Mouse (Mus musculus) CD4-positive helper T cell, adult 2 months (primary cell): Measurements from ENCODE around the gene Nsun5.

Experiments used
- DNase-seq: peaks from one replicate; pipeline ENCODE4 v3.0.0-alpha.2; 2012; ENCODE audit warnings: low read depth, missing footprints, low spot score

Gene Nsun5

DNA sequence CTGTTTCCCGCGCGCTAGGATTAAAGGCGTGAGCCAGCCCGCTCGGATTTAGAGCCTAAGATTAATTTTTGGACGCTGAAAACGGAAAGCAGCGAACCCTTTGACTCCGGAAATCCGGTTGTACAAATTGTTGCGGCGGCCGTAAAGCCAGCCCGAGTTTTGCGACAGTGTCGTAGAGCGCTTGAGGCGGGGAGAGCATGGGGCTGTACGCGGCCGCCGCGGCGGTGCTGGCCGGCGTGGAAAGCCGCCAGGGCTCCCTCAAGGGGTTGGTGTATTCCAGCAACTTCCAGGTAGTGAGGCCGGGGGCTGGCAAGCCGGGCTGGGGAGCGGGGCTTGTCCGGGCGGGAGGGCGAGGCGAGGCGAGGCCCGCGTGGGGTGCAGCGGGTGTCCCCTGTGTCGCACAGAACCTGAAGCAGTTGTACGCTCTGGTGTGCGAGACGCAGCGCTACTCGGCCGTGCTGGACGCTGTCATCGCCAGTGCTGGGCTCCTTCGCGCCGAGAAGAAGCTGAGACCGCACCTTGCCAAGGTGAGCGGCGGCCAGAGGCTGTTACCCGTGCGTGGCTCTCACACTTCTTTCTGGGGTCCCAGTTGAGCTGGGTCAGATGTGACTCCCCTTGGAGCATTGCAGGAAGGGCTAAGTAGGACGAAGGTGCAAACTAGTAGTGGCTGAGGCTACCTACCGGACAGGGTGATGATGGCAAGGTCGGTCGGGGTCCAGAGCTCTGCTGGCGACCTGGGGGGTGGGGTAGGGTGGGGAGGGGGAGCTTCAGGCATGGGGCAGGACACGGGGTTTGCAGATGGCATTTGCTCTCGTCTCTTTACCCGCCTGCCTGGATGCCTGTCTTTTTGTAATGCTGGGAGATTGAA is at the start of gene Nsun5:
Gene Nsun5 (plus strand): TSS at position 167 of the 868 bp plus-strand sequence.
- peak; percentile 96 for DNase-seq

DNA sequence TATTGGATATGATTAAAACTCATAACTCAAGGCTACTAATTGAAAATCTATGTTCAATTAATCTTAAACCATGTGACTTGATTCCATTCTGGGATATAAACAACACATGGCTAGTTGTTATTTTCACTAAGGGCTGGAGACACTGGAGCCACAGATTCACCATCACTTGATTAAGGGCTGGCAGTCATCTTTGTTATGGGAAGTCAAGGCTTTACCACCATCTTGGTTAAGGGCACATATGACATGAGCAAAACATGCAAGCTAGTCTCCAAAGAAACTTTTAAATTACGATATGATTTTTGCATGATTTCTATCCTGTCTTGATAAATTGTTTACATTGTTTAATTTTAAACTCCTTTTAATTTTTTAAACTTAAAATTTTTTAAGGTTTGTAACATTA is 47.6 kb upstream of the Nsun5 start:
- no peak for DNase-seq

- no peak for DNase-seq
These were observed 43.6 kb upstream of the Nsun5 start for GRCm38 (mm10) chr5:135326121-135326659.

DNA sequence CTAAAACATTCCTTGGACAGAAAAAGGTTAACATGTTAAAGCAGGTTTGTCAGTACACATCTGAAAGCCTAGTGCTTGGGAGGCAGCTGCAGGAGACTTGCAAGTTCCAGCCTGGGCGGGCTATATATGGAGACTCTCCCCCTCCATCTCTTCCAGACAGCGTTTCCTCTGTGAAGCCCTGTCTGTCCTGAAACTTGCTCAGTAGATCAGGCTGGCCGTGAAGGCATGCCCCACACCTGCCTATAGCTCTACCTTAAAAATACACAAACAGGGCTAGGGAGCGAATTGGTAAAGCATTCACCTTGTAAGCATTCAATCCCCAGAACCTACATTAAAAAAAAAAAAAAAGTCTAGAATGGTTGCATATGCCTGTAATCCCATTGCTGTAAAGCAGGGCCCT is 40.3 kb upstream of the Nsun5 start:
- no peak for DNase-seq

DNA sequence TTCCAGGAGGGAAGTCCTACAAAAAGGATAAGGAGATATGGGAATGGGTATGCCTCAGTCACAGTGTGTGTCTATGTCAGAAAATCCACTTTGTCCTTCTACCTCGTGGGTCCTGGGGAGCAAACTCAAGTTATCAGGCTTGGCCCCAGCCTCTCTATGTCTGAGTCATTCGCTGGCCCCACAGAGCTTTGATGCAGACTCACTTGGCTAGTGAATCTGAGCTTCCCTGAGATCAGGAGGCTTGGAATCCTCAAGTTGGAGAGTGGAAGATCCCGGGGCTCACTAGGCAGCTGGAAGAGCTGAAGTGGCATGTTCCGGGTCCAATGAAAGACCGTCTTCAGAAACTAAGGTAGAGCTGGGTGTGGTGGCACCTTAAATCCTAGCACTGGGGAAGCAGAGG is 39.6 kb upstream of the Nsun5 start:
- DNase-seq: no peak

DNA sequence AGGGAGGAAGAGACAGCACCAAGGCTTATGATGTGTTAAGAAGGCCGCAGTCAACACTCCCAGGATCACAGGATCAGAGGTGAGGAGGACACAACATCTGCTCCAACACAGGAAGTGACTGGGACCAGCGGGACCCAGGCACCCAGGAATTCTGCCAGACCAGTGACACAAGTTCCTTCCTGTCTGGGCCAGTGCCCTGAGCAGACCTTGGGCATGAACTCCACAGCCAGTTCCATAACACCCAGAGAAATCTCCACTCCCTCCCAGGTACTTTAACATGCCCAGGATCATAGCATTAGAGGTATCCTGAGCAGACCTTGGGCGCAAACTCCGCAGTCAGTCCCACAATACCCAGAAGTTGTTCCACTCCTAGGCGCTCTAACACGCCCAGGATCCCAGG is 38.6 kb upstream of the Nsun5 start:
- no peak for DNase-seq

- DNase-seq: no peak
These were observed 32.2 kb upstream of the Nsun5 start for GRCm38 (mm10) chr5:135337575-135337974.

- no peak for DNase-seq
These were observed 23.8 kb upstream of the Nsun5 start for GRCm38 (mm10) chr5:135345989-135346388.

- DNase-seq: no peak
These were observed 23.3 kb upstream of the Nsun5 start for GRCm38 (mm10) chr5:135346430-135346829.

- DNase-seq: no peak
These were observed 22.2 kb upstream of the Nsun5 start for GRCm38 (mm10) chr5:135347511-135348011.

GRCm38 (mm10) chr5:135349862-135350261 is 19.9 kb upstream of the Nsun5 start, which contains the start of gene Fkbp6:
Gene Fkbp6, minus strand, starts transcription at chr5:135350044.
- no peak for DNase-seq

- no peak for DNase-seq
These were observed 18.1 kb upstream of the Nsun5 start for GRCm38 (mm10) chr5:135351606-135352005.

GRCm38 (mm10) chr5:135352995-135353394 is 16.8 kb upstream of the Nsun5 start, which contains the start of gene Trim50:
Gene Trim50, plus strand, starts transcription at chr5:135353295.
- DNase-seq: no peak

DNA sequence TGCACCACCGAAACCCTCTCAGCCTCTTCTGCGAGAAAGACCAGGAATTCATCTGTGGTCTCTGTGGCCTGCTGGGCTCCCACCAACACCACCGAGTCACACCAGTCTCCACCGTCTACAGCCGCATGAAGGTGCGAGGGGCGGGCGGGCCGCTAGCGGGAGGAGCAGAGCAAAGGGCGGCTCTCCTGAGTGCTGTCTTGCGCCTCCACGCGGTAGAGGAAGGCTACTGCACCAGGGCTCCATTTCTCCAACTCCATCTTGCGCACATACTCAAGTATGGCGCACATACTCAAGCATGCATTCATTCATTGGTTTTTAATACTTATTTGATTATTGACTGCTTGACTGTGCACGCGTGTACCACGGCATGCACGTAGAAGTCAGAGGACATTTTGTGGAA is 16.2 kb upstream of the Nsun5 start:
- DNase-seq: no peak

DNA sequence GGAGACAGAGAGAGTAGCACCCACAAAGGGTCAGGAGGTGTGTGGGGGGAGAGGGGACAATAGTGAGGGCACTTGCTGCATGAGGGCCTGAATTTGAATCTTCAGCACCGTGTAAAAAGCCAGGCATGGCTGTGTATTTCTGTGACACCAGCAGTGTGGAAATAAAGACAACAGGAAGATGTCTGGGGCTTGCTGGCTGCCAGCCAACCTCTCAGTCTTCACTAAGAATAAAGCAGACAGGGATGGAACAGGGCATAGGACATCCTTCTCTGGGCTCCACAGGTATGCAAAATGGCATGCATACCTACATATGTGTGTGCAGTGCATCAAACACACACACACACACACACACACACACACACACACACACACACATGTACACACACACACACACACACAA is 13.7 kb upstream of the Nsun5 start:
- DNase-seq: no peak

GRCm38 (mm10) chr5:135357556-135357955 is 12.2 kb upstream of the Nsun5 start:
- no peak for DNase-seq

- DNase-seq: no peak
These were observed 10.0 kb upstream of the Nsun5 start for GRCm38 (mm10) chr5:135359772-135360171.

DNA sequence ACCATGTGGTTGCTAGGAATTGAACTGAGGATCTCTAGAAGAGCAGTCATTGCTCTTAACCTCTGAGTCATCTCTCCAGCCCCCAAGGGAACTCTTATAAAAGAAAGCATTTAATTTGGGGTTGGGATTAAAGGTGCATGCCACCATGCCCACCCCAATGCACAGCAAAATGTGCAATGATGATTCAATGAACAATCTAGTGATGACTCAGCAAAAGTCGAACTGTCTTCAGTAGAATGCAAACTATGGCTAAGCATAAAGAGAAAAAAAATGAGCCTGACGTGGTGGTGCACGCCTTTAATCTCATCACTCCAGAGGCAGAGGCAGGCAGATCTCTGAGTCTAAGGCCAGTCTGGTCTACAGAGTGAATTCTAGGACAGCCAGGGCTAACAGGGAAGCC is 7.2 kb upstream of the Nsun5 start:
- DNase-seq: no peak

- DNase-seq: peak; percentile 21
These were observed 6.2 kb upstream of the Nsun5 start for GRCm38 (mm10) chr5:135363540-135363939.

- DNase-seq: peak; percentile 40
These were observed 1.9 kb upstream of the Nsun5 start for GRCm38 (mm10) chr5:135367841-135368240.

GRCm38 (mm10) chr5:135368312-135368711 is 1.4 kb upstream of the Nsun5 start:
- DNase-seq: no peak

DNA sequence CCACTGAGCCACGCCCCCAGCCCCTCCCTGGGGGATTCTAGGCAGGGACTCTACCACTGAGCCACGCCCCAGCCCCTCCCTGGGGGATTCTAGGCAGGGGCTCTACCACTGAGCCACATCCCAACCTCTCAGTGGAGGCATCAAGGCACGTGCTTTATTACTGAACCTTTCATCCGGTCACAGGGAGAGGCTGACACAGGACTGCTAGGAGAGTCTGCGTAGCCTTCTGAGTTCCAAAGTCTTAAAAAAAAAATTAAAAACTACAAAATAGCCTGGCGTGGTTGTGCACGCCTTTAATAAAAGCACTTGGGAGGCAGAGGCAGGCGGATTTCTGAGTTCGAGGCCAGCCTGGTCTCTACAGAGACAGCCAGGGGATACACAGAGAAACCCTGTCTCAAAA is 557 bp upstream of the Nsun5 start:
- DNase-seq: peak; percentile 28

- no peak for DNase-seq
These were observed 1.4 kb downstream of the Nsun5 start for GRCm38 (mm10) chr5:135371195-135371594.
